Mouse (Mus musculus) G1E (cell line): ENCODE data around the gene Zranb3.

Experiments
- CTCF ChIP-seq: IDR thresholded peaks from 2 replicates; pipeline ENCODE4 v1.5.1; 2012; ENCODE audit warnings: low read depth, low read length, inconsistent platforms, mixed read lengths
- GATA1 ChIP-seq: IDR thresholded peaks from 2 replicates; pipeline ENCODE4 v1.6.1; 2012; ENCODE audit warnings: borderline replicate concordance, low read length, inconsistent platforms, mixed read lengths
- GATA2 ChIP-seq: IDR thresholded peaks from 2 replicates; pipeline ENCODE4 v1.6.1; 2012; ENCODE audit warnings: low read depth, low read length, inconsistent platforms, borderline replicate concordance
- TAL1 ChIP-seq: conservative IDR thresholded peaks from 2 replicates; pipeline ENCODE4 v1.6.1; 2012; ENCODE audit warnings: low read depth, low read length, inconsistent platforms, mixed read lengths

DNA sequence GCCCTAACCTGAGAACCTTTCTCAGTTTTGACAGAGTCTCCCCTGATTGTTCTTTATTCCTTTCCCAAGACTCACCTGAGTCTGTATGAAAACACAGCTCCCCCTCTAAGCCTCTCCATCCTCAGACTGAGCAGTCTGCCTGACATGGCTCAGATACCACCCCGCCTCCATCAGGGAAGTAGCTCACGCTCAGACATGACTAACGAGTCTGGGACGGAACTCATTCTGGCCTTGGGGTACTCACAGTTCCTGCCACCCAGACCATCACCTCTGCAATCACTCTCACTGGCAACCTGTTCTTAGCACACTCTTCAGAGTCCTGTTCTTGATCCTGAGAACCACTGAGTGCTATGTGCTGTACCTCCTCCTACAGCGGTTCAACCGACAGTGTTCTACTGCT is 38.1 kb downstream of the Zranb3 start:
- TF ChIP-seq CTCF (no peak), TAL1 (no peak), GATA2 (no peak), GATA1 (no peak)
